Mouse (Mus musculus) layer of hippocampus, postnatal 14 days (tissue): ENCODE data around the gene Cpn1. TPM values are rescaled to one million over a fixed set of nuclear protein-coding genes. Genes with fewer than 3 reads are reported as not detected.
"Not testable (repeated sequence)": the region's sequence is repeated elsewhere in the genome, so short reads cannot be mapped to it uniquely, and the experiment has no call there.

ENCODE experiments used
- DNase-seq, 2 experiments: peaks; one replicate each; pipeline ENCODE4 v3.0.0; 2021 to 2022; ENCODE audit warnings: low spot score in 2 of 2, mixed read lengths in 1 of 2
- total RNA-seq, 2 experiments: library from RNA; stranded (reverse); gene quantifications; 2 replicates each; pipeline ENCODE4 v1.2.3; 2021

The Cpn1 gene
- total RNA-seq, 2 experiments from 2014 or later, result 0.39 TPM; not detected in 1

DNA sequence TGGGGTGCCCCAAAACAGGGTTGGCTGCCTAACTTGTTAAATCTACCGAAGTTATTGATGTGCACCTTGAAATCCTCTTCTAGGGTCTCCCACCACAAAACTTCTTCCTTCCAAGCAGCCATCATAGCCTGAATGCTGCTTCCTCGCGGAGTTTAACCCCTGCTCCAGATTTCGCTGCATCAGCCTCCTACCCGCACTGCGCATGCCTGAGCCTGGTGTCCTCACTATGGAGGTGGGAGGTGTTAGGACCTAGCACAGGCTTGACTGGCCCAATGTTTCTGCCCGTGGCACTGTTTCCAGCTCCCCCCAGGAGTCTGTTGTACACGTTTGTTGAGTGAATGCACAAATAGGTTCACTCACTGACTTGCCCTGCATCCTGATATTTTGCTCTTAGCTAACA, 4.0 kb upstream of the Cpn1 start:
- no peak for DNase-seq

DNA sequence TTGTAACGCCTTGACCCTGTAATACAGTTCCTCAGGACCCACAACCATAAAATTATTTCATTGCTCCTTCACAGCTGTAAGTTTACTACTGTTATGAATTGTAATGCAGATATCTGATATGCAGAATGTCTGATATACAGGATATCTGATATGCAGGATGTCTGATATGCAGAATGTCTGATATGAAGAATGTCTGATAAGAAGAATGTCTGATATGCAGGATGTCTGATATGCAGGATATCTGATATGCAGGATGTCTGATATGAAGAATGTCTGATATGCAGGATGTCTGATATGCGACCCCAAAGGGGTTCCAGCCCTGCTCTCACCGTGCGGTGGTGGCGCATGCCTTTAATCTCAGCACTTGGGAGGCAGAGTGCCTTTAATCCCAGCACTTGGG, 4.4 kb downstream of the Cpn1 start:
- no peak for DNase-seq

DNA sequence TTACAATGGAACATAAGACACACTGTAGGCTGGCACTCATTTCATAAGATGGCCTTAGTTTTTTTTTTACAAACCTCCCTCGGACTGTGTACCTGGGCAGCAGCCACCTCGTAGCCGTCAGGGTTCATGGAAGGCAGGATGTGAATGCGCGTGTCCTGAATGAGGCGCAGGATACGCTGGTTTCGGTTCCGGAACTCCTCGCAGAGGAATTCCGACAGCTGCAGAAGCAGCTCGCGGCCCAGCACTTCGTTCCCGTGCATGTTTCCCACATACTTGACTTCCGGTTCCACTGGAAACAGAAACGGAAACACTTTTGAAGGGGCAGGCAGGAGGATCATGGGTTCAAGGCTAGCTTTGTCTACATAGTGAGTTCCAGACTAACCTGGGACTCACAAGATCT, 5.6 kb downstream of the Cpn1 start:
- DNase-seq, result no peak

DNA sequence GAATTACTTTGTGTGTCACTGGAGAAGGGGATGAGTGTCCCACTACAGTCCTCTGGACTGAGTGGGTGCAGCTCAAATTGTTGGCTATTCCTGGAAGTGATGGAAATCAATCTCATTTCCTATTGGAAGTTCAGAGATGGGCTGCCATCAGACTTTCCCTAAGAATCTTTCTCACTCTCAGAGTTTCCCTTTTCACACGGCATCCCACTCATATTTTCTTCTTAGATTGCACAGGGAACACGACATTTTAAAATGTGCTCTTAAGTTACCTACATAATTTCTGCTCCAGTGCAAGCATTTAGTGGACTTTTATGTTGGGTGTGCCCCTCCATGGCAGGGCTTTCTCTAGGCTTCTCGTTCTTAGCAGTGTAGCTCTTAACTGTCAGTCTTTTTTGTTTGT, 8.6 kb downstream of the Cpn1 start:
- DNase-seq, result no peak

DNA sequence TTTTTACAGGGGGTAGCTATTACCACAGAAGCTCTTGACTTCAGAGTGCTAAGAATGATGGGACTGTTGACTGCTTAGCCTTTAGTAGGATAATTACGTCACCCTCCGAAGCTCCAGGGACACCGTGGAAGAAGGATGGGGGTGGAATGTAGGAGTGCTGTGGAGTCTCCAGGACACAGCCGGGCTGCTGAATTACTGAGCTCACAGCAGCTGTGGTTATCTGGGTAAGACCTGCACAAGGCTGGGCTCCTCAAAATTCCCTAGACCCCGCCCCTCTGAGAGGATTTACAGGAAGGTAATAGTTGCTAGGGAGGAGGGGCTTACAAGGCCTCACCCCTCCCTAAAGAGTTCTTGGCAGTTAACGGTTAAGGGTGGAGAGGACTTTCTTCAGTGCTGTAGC, 9.7 kb downstream of the Cpn1 start:
- no peak for DNase-seq

DNA sequence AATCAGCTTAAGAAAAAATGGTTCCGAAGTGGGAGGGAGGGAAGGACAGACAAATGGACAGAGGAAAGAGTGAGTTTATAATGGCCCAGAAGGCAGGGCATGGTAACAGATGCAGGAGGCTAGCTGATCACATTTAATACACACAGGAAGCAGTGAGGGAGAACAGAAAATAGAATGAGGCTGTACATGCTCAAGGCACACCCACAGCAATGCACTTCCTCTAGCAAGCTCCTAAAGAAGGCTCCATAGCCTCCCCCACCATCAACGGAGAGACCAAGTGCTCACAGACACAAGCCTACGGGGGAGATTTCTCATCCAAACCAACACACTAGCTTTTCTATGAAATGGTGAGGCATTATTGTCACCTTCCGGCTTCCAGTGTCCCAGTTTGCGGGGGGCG, 12.1 kb downstream of the Cpn1 start:
- DNase-seq, result no peak

DNA sequence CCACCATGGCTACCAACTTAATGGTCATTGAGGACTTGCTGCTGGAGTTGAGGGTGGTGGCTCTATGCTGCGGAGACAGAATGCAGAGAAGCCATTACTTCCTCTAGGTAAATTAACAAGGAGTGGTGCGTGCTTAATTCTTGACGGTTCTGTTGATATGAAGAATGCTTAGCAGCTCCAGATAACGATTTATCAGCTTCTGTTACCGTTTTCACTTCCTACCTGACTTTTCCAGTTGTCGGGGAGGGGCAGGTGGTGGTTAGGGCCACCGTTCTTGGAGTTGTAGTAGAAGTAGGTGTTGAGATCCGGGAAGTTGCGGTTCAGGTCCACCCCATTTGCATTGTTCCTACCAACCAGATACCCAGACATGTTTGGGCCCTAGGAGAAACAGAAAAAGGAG, 12.6 kb downstream of the Cpn1 start:
- DNase-seq, result no peak

DNA sequence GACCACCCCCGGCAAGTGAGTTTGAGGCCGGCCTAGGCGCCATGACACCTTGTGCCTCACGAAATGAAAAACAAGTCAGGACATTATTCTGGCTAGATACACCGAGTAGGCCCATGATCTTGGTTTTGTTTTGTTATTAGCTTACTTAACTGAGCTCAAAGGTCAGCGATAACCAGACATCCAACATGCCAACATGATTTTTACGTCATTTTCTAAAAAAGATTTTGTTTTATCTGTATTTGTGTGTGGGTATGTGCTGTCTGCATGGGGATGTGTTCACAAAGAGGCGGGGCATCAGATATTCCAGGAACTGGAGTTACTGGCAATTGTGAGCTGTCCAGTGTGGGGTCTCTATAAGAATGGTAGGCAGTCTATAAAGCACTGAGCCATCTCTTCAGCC, 14.2 kb downstream of the Cpn1 start:
- DNase-seq, result no peak

DNA sequence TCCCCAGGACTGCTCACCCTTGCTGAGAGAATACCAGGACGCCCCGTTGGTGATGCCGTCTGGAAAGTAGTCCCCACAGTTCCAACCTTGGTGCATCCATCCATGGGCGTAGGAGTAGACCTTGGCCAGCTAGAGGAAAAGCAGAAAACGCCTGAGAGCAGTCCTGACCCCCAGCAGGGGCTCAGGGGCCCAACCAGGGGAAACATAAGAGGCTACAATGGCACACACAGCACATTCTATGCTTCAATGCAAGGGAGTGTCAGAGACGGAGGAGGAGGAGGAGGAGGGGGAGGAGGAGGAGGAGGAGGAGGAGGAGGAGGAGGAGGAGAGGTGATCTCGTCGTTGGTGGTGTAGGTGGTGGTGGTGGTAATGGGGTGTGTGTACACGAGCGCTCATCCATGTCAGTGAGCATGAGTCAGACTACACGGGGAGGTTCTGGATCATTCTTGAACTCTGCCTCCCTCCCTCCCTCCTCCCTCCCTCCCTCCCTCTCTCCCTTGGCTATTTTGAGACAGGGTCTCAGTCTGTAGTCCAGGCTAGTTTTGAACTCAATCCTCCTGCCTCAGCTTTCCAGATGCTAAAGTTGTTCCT, 17.8 kb downstream of the Cpn1 start:
- no peak for DNase-seq

DNA sequence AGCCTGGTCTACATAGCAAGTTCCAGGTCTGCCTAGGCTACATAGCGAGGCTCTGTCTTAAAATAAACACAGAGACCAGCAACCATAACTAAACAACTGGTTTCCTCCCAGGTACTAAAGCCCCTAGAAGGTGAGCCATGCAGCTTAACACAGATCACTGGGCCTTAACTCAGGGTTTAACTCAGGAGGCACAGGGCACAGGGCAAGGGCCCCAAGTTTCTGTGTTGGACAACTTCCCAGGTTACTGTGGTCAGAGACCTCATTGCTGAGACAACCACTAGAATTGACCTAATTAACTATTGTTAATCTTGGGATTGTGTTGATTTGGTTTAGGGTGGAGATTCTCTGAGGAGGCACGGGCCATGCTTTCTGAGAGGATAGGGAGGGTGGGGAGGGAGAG, 19.9 kb downstream of the Cpn1 start:
- no peak for DNase-seq

DNA sequence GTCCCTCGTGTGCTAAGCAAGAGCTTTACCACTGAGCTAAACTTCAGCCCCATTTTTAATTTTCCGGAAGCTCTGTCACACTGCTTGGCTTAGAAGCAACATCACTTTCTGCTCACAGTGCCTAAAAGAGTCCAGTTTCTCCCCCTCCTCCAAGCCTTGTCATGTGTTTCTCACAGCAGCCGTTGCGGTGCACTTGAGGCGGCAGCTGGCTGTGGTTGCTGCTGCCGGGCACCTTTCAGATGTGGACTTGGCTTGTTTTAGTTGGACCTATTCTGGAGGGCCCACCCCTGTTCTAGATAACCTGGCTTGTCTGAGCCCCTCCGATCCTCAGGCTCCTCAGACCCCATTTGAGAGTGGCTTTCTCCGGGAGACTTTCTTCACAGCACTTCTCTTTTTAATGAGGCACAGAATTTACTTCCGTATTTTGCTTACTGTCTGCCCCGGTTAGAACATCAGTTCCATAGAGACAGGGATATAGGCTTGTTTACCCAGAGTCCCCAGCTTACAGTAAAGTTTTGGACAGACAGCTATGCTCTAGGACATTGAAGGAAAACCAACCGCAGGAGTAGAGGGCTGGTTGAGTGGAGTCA, 20.8 kb downstream of the Cpn1 start:
- DNase-seq, result no peak

DNA sequence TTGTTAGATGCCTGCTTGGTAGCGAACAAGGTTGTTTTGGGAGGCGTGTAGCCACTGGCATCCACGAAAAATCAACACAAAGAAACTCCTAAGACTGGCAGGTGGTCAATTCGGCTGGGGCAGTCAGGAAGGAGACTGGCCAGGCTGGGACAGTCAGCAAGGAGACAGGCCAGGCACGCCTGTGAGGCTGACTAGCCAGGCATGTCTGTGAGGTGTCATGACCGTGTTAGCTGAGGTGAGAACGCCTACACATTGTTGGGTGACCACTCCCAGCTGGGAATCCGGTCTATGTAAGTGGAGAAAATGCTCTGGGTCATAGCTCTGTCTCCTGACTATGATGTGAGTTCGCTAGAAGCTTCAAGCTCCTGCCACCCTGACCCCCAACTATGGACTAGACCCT, 23.6 kb downstream of the Cpn1 start:
- no peak for DNase-seq

DNA sequence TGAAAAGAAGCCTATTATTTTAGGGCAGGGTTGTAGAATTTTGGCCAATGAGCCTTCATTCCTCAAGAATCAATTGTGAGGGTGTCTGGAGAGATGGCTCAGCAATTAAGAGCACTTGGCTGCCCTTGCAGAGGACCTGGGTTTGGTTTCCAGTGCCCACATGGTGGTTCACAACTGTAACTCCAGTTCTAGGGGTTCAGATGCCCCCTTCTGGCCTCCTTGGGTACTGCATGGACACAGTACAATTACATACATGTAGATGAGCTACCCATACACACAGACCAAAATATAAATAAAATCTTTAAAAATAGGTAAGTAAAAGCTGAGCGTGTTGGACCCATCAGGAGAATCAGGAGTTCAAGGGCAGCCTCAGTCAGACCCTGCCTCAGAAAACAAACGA, 25.2 kb downstream of the Cpn1 start:
- no peak for DNase-seq

DNA sequence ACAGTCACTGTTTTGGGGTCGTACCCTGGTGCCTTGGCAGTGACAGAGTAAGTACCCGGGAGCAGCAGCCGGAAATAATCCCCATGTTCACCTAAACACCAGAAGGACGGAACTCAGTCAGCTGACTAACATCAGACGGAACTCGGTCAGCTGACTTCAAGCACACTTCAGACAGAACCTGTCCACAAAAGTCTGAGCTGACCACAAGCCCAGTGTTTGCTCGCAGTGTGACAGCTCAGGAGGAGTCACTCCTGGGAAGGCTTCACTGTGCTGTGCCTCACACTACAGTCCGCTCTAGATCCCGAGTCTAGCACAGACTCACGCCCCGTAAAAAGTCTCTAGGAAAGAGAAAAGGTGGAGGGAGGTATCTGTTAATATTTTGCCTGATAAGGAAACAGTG, 26.3 kb downstream of the Cpn1 start:
- DNase-seq, result no peak

DNA sequence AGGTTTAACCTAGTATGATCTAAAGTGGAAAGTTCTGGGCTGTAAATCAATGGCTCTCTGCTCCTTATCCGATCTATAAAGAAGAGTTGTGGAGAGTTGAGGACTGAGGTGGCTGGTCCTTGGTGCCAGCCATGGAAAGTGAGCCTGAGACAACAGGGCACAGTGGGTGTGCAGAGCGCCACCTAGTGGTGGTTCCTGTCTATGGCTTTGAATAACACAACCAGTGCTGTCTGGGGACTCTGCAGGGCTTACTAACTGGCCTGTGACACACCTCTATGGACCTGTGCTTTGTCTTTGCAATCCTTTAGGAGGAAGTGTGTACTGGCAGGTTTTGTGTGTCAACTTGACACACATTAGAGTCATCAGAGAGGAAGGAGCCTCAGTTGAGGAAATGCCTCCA, 27.2 kb downstream of the Cpn1 start:
- DNase-seq, result peak; percentile 62 to 65

DNA sequence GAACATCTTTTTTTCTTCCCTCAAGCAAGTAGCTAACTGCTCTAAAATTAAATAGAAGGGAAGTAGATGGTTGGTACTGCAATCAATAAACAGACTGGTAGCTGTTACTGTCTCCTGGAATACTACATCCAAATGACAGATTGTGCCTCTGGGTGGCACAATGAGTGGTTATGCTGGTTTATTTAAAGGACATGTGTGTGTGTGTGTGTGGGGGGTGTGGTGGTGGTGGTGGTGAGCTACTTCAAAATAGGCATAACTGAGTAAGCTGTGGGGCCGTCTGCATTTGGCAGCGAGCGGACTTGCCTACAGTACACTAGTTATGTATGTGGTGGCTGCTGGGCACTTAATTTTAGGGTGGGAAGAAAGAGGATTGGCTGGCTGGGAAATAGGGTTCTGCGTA, 28.5 kb downstream of the Cpn1 start:
- DNase-seq, result peak; percentile 38 to 69

DNA sequence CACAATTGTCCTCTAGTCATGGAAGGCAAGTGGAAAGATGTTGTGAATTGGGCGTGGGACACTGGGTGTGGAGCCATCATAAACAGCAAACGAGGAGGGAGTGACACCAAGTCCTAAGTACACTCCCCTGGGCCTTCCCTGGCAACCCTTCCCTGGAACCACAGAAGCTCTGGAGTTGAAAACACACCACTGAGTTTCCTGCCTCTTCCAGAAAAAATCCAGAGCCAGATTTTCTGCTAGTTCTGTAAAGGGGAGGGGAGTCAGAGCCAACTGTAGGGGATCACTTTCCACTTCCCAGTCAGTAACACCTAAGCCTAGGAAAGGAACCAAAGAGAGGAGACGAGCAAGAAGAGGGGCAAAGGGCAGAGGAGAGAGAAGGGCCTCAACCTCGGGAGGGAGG, 29.0 kb downstream of the Cpn1 start:
- peak in 1 of 2 experiments; percentile 10 for DNase-seq

DNA sequence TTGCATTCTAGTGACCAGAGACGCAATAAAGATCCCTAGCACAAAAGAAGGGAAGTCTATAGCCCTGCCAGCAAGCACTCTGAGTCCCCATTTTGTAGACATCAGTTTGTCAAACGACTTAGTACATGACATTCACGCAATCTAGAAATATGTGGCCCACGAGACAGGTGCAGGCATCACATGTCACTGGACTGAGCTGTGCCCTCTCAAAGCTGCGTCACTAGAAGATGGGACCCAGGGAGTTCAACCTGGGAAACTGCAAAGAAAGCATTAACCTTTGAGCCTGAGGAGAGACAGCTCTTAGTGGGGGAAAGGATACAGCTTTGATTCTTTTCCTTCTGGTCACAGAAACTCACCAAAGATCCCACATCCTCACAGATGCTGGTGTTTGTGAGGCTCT, 31.1 kb downstream of the Cpn1 start:
- no peak for DNase-seq

DNA sequence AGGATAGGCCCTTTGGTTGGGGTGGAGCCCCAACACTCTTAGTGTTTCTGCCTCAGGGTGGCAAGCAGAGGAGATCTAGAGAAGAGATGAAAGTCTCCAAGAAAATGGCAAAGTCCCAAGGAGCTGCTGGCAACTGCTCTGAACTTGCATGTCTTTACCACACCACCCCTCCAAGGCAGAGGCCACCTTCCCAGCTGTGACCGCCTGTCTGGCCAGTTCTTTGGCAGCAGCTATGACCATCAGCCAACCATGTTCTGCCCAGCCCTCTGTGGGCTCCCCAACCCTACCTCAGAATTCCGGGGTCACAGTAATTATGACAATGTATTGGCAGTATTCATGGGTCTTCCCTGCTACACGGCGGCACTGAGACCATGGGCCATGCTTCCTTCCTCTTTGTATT, 31.5 kb downstream of the Cpn1 start:
- DNase-seq, result no peak

DNA sequence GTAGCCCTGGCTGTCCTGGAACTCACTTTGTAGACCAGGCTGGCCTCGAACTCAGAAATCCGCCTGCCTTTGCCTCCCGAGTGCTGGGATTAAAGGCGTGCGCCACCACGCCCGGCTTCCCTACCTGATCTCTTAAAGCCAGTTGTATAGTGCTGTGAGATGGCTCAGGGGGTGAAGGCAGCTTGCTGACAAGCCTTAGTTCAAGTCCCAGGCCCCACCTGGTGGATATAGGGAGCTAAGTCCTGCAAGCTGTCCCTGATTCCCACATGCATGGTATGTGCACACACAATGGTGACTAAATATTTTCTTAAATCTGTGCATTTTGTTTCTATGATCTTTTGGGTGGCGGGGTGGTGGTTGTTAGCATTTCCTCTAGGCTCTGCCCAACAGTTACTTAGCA, 33.4 kb downstream of the Cpn1 start:
- not testable (repeated sequence) for DNase-seq

DNA sequence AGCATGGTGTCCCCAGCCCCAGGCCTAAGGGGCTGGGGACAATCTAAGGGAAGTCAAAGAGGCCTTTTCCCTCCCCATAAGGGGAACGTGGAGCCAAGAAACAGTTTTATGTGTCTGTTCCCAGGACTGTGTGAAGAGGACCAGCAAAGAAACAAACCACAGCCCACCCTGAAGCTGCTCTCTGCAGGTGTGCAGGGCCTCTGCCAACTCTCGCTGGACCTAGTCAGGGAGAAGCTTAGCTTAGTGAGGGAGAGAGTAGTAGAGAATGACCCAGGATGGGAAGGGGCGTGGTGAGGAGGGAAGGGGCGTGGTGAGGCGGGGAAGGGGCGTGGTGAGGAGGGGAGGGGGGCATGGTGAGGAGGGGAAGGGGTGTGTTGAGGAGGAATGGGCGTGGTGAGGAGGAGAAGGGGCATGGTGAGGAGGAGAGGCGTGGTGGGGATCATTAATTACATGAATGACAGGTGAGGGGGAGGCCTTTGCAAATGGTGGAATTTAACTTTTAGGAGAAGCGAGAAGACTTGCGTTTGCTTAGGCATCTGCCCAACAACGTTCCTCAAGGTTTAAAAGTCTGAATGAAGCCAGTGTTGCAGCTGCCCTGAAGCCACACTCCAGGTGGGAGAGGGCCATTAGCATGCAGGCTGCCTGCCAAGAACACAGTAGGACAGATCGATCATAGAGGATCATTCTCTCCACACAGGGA, 37.1 kb downstream of the Cpn1 start:
- DNase-seq, result no peak

DNA sequence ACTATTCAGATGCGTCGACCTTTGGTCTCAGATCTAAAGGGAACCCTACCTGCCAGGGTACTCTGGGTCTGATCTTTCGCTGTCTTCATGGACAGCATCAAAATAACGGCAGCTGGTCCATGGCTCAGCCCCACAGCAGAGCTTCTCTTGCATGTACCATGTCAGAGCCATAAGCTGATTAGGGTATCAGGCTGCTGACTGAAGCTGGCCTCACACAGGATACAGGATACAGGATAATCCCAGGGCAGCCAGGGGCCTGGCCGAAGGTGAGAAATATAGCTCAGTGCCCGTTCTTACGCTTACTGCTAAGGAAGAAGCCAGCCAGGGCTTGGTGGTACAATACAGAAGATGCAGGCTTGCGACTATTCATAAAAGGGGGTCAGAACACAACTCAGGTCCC, 41.8 kb downstream of the Cpn1 start:
- no peak for DNase-seq

DNA sequence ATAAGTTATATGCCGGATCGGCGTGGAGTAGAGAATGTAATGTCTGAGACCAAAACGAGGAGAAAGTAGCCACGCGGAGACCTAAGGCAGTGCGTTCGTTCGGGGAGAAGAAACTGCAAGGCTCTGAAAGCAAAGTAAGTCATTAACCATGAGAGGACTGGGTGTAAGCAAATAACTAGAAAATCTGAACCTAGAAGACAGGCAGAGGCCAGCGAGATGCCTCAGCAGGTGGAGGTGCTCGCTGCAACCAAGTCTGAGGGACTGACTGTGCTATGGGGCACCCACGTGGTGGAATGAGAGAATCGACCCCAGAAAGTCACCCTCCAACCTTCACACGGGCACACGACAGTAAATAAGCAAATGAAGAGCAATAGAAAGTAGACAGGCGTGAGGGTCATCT, 43.3 kb downstream of the Cpn1 start:
- no peak for DNase-seq
